Mouse (Mus musculus) MEL (cell line): ENCODE measurements around the gene Kdm5b. TPM values are rescaled to one million over a fixed set of nuclear protein-coding genes. Genes with fewer than 3 reads are reported as not detected.

Source experiments
- DNase-seq: peaks from one replicate; pipeline ENCODE4 v3.0.0; 2011; ENCODE audit warnings: low read depth, low spot score
- H3K27ac ChIP-seq: 2 replicates; pipeline ENCODE4 v1.5.1; 2012; ENCODE audit warnings: low read depth, mild to moderate bottlenecking, control low read depth, low read length, moderate library complexity; ENCODE audit not compliant: control insufficient read depth
- H3K27me3 ChIP-seq, 2 experiments: fragments of 150-350 bp in 1 of 2; sonication (generic) in 1 of 2; 2 replicates each; pipeline ENCODE4 v1.6.1; 2012; ENCODE audit warnings: low read length in 2 of 2, mild to moderate bottlenecking in 2 of 2, improper control_type of control experiment in 1 of 2, moderate library complexity in 1 of 2; ENCODE audit not compliant: insufficient read depth in 2 of 2, control insufficient read depth in 1 of 2
- H3K36me3 ChIP-seq, 2 experiments: 2 replicates each; pipeline ENCODE4 v1.6.1; 2012 to 2014; ENCODE audit warnings: low read length in 2 of 2, improper control_type of control experiment in 1 of 2, inconsistent platforms in 1 of 2, mild to moderate bottlenecking in 1 of 2; ENCODE audit not compliant: insufficient read depth in 2 of 2, control insufficient read depth in 1 of 2
- H3K4me1 ChIP-seq, 2 experiments: fragments of 150-350 bp in 1 of 2; sonication (generic) in 1 of 2; 2 replicates each; pipeline ENCODE4 v1.6.1; 2012; ENCODE audit warnings: low read length in 2 of 2, improper control_type of control experiment in 1 of 2, mild to moderate bottlenecking in 1 of 2; ENCODE audit not compliant: insufficient read depth in 2 of 2, control insufficient read depth in 1 of 2
- H3K4me3 ChIP-seq, 2 experiments: fragments of 150-350 bp in 1 of 2; sonication (generic) in 1 of 2; 2 replicates each; pipeline ENCODE4 v1.5.1; 2012; ENCODE audit warnings: low read depth in 2 of 2, low read length in 2 of 2, mild to moderate bottlenecking in 2 of 2, moderate library complexity in 2 of 2, control low read depth in 1 of 2, improper control_type of control experiment in 1 of 2; ENCODE audit not compliant: control insufficient read depth in 1 of 2, insufficient read depth in 1 of 2
- H3K79me2 ChIP-seq: 2 replicates; pipeline ENCODE4 v1.6.1; 2012; ENCODE audit warnings: mild to moderate bottlenecking, low read length, moderate library complexity; ENCODE audit not compliant: control insufficient read depth, poor library complexity, insufficient read depth
- H3K9ac ChIP-seq: 2 replicates; pipeline ENCODE4 v1.6.1; 2012; ENCODE audit warnings: low read depth, mild to moderate bottlenecking, control low read depth, low read length, moderate library complexity; ENCODE audit not compliant: control insufficient read depth, poor library complexity, severe bottlenecking
- H3K9me3 ChIP-seq: fragments of 150-350 bp; sonication (generic); replicated peaks from 2 replicates; pipeline ENCODE4 v1.6.1; 2012; ENCODE audit warnings: mild to moderate bottlenecking, low read length, improper control_type of control experiment, moderate library complexity; ENCODE audit not compliant: insufficient read depth
- ELF1 ChIP-seq: IDR thresholded peaks from 2 replicates; pipeline ENCODE4 v1.6.1; 2014; ENCODE audit warnings: low read depth, mild to moderate bottlenecking, inconsistent platforms, low read length, improper control_type of control experiment, moderate library complexity
- HCFC1 ChIP-seq: IDR thresholded peaks from 2 replicates; pipeline ENCODE4 v1.6.1; 2012; ENCODE audit warnings: low read depth, mild to moderate bottlenecking, inconsistent platforms, low read length, improper control_type of control experiment, moderate library complexity
- JUND ChIP-seq: IDR thresholded peaks from 2 replicates; pipeline ENCODE4 v1.6.1; 2011; ENCODE audit warnings: low read depth, mild to moderate bottlenecking, improper control_type of control experiment, low read length
- KAT2A ChIP-seq: conservative IDR thresholded peaks from 2 replicates; pipeline ENCODE4 v1.6.1; 2012; ENCODE audit warnings: low read depth, low read length, improper control_type of control experiment, inconsistent platforms
- MAFK ChIP-seq: IDR thresholded peaks from 2 replicates; pipeline ENCODE4 v1.6.1; 2011; ENCODE audit warnings: low read depth, mild to moderate bottlenecking, low read length, improper control_type of control experiment, borderline replicate concordance
- MAX ChIP-seq: IDR thresholded peaks from 2 replicates; pipeline ENCODE4 v1.6.1; 2011; ENCODE audit warnings: low read length, improper control_type of control experiment
- MXI1 ChIP-seq: IDR thresholded peaks from 2 replicates; pipeline ENCODE4 v1.6.1; 2011; ENCODE audit warnings: mild to moderate bottlenecking, low read depth, low read length, improper control_type of control experiment
- NELFE ChIP-seq: IDR thresholded peaks from 2 replicates; pipeline ENCODE4 v1.6.1; 2011; ENCODE audit warnings: low read depth, low read length, improper control_type of control experiment
- NRF1 ChIP-seq: IDR thresholded peaks from 2 replicates; pipeline ENCODE4 v1.6.1; 2014; ENCODE audit warnings: low read depth, mild to moderate bottlenecking, inconsistent platforms, low read length, improper control_type of control experiment, moderate library complexity; ENCODE audit not compliant: poor library complexity, insufficient read depth, severe bottlenecking
- POLR2A ChIP-seq, 2 experiments: IDR thresholded peaks; 2 replicates each; pipeline ENCODE4 v1.6.1; 2011 to 2012; ENCODE audit warnings: low read length in 2 of 2, mild to moderate bottlenecking in 2 of 2, control low read depth in 1 of 2, improper control_type of control experiment in 1 of 2, low read depth in 1 of 2, moderate library complexity in 1 of 2; ENCODE audit not compliant: control insufficient read depth in 1 of 2, insufficient read depth in 1 of 2, poor library complexity in 1 of 2
- POLR2AphosphoS5 ChIP-seq: IDR thresholded peaks from 2 replicates; pipeline ENCODE4 v1.6.1; 2012; ENCODE audit warnings: low read depth, borderline replicate concordance, mild to moderate bottlenecking, inconsistent platforms, low read length, moderate library complexity, mixed read lengths
- SMC3 ChIP-seq: IDR thresholded peaks from 2 replicates; pipeline ENCODE4 v1.6.1; 2011; ENCODE audit warnings: low read depth, low read length, improper control_type of control experiment
- TAL1 ChIP-seq: IDR thresholded peaks from 2 replicates; pipeline ENCODE4 v1.6.1; 2012; ENCODE audit warnings: mild to moderate bottlenecking, inconsistent platforms, low read length, moderate library complexity, mixed read lengths
- TCF12 ChIP-seq: IDR thresholded peaks from 2 replicates; pipeline ENCODE4 v1.6.1; 2014; ENCODE audit warnings: low read depth, mild to moderate bottlenecking, inconsistent platforms, low read length, improper control_type of control experiment, moderate library complexity
- UBTF ChIP-seq: IDR thresholded peaks from 2 replicates; pipeline ENCODE4 v1.6.1; 2012; ENCODE audit warnings: low read depth, mild to moderate bottlenecking, inconsistent platforms, low read length, improper control_type of control experiment, moderate library complexity, borderline replicate concordance; ENCODE audit not compliant: insufficient read depth
- USF1 ChIP-seq: IDR thresholded peaks from 2 replicates; pipeline ENCODE4 v1.6.1; 2014; ENCODE audit warnings: low read depth, mild to moderate bottlenecking, inconsistent platforms, low read length, improper control_type of control experiment, moderate library complexity
- ZC3H11A ChIP-seq: IDR thresholded peaks from 2 replicates; pipeline ENCODE4 v1.6.1; 2012; ENCODE audit warnings: low read depth, mild to moderate bottlenecking, inconsistent platforms, low read length, improper control_type of control experiment
- ZNF384 ChIP-seq: IDR thresholded peaks from 2 replicates; pipeline ENCODE4 v1.6.1; 2012; ENCODE audit warnings: low read depth, mild to moderate bottlenecking, inconsistent platforms, low read length, improper control_type of control experiment
- polyA plus RNA-seq, 2 experiments: library from polyadenylated mRNA; stranded (reverse) in 1 of 2; unstranded in 1 of 2; fragments of >175 nt in 1 of 2; fragments of >200 nt in 1 of 2; gene quantifications; 2 replicates each; pipeline versions ENCODE4 v1.2.1 to v1.2.4; 2012; ENCODE audit warnings: low replicate concordance in 2 of 2, low read depth in 1 of 2; ENCODE audit not compliant: insufficient read length in 2 of 2, insufficient read depth in 1 of 2, missing spikeins in 1 of 2
- total RNA-seq: library from RNA; depleted of rRNA; stranded (reverse); fragments of 300-350 nt; gene quantifications from 2 replicates; pipeline ENCODE4 v1.2.3, GENCODE M21; 2012

Gene Kdm5b
- total and polyA plus RNA-seq, 3 experiments, result 25.5 to 48.6 (median 31.8) TPM

GRCm38 (mm10) chr1:134549632-134550132, 10.3 kb upstream of the Kdm5b start, which contains the start of gene Mgat4e:
TSS of gene Mgat4e (minus strand) at chr1:134549682.
- Histone ChIP-seq H3K27me3 (no peaks in the 10 kb centered on the region), H3K4me3 (0 out of 4 replicates have a peak within 1 kb of the TSS, but pooled peaks of 1 of the 2 experiments have one; percentile 7), H3K27ac (0 out of 2 replicates have a peak within 1 kb of the TSS, but pooled peaks have one; percentile 4), H3K79me2 (no peaks in the 10 kb centered on the region), H3K36me3 (peaks cover 0 to 5% of the 10 kb centered on the region in 2 experiments; a peak in 2 of 4 replicates), H3K4me1 (peaks cover 6 to 8% of the 10 kb centered on the region in 2 experiments), H3K9me3 (no peaks in the 10 kb centered on the region), H3K9ac (0 out of 2 replicates have a peak within 1 kb of the TSS, but pooled peaks have one; percentile 10)
- TF ChIP-seq POLR2A (IDR thresholded peaks at IDR 0.05; ENCODE audit: control insufficient read depth in 1 of 2, insufficient read depth in 1 of 2, low read depth in 1 of 2, low read length in 2 of 2, poor library complexity in 1 of 2) (peak in 1 of 2 experiments; percentile 36; a peak in 1 of 4 replicates), ELF1 (no peak)
- peak; percentile 63 for DNase-seq

- H3K4me1 ChIP-seq, result peaks cover 8 to 21% of the 10 kb centered on the region in 2 experiments
- H3K9me3 ChIP-seq, result no peaks in the 10 kb centered on the region
- H3K4me3 ChIP-seq, result no peak overlapping the region
- no peak overlapping the region; the same call in 1 of the 2 replicates for H3K27ac ChIP-seq
- TF ChIP-seq POLR2AphosphoS5 (no peak), HCFC1 (no peak), POLR2A (IDR thresholded peaks at IDR 0.05; ENCODE audit: control insufficient read depth in 1 of 2, insufficient read depth in 1 of 2, low read depth in 1 of 2, low read length in 2 of 2, poor library complexity in 1 of 2) (no peak), TCF12 (no peak), UBTF (no peak), ZC3H11A (peak; percentile 17; the same call in 1 of the 2 replicates), MAFK (no peak), MXI1 (no peak), NRF1 (no peak), SMC3 (no peak), NELFE (no peak), MAX (no peak), ELF1 (no peak), USF1 (peak; percentile 43; the same call in 1 of the 2 replicates), JUND (no peak), ZNF384 (peak; percentile 69), KAT2A (no peak), TAL1 (no peak)
- peaks cover 0 to 8% of the 10 kb centered on the region in 2 experiments; a peak in 2 of 4 replicates for H3K36me3 ChIP-seq
- peak; percentile 67 for DNase-seq
- H3K79me2 ChIP-seq, result peaks cover 3% of the 10 kb centered on the region; the same call in 1 of the 2 replicates
- H3K27me3 ChIP-seq, result no peaks in the 10 kb centered on the region
- no peak overlapping the region for H3K9ac ChIP-seq
Observed at GRCm38 (mm10) chr1:134551869-134552268, 8.1 kb upstream of the Kdm5b start.
